Mouse (Mus musculus): Measurements from ENCODE around the gene St6galnac5. TPM values are rescaled to one million over a fixed set of nuclear protein-coding genes. Genes with fewer than 3 reads are reported as not detected.
A peak's percentile ranks its signal among the peaks of the same experiment; 100 is the strongest.

Gene St6galnac5
- polyA plus RNA-seq, 1 experiment from 2014 or later: 0.09 TPM

GRCm38 (mm10) chr3:152912216-152913101 is 69.6 kb downstream of the St6galnac5 start:
- Histone ChIP-seq H3K9ac (no peak overlapping the region), H3K36me3 (no peaks in the 10 kb centered on the region), H3K4me2 (no peak overlapping the region), H3K9me3 (replicated peaks) (no peaks in the 10 kb centered on the region), H3K27me3 (no peaks in the 10 kb centered on the region), H3K27ac (no peak overlapping the region), H3K4me1 (replicated peaks) (no peaks in the 10 kb centered on the region), H3K4me3 (no peak overlapping the region)
- 66% methylated on average over 23 of the region's 23 CpGs for WGBS
- 0 out of 2 replicates have a peak, but pooled peaks have one; percentile 35 for ATAC-seq (replicated peaks; ENCODE audit: insufficient number of reproducible peaks, insufficient read depth, low FRiP score, low read depth)

- ATAC-seq (replicated peaks; ENCODE audit: insufficient number of reproducible peaks, insufficient read depth, low FRiP score, low read depth): no peak
- Histone ChIP-seq H3K27ac (no peak overlapping the region), H3K4me3 (no peak overlapping the region), H3K9me3 (replicated peaks) (no peaks in the 10 kb centered on the region), H3K27me3 (no peaks in the 10 kb centered on the region), H3K4me2 (no peak overlapping the region), H3K9ac (no peak overlapping the region), H3K36me3 (no peaks in the 10 kb centered on the region), H3K4me1 (replicated peaks) (no peaks in the 10 kb centered on the region)
- WGBS: 75% methylated on average over 4 of the region's 4 CpGs
Observed at GRCm38 (mm10) chr3:152911578-152911977, 70.5 kb downstream of the St6galnac5 start.

GRCm38 (mm10) chr3:152907683-152908082 is 74.4 kb downstream of the St6galnac5 start:
- Histone ChIP-seq H3K36me3 (no peaks in the 10 kb centered on the region), H3K27ac (no peak overlapping the region), H3K4me2 (no peak overlapping the region), H3K4me1 (replicated peaks) (no peaks in the 10 kb centered on the region), H3K9me3 (replicated peaks) (no peaks in the 10 kb centered on the region), H3K27me3 (no peaks in the 10 kb centered on the region), H3K4me3 (no peak overlapping the region), H3K9ac (no peak overlapping the region)
- ATAC-seq (replicated peaks; ENCODE audit: insufficient number of reproducible peaks, insufficient read depth, low FRiP score, low read depth): no peak
- WGBS: 69% methylated on average over 5 of the region's 5 CpGs

GRCm38 (mm10) chr3:152907087-152907486 is 75.0 kb downstream of the St6galnac5 start:
- no peaks in the 10 kb centered on the region for H3K9me3 ChIP-seq (replicated peaks)
- H3K27me3 ChIP-seq: no peaks in the 10 kb centered on the region
- no peak overlapping the region for H3K27ac ChIP-seq
- no peaks in the 10 kb centered on the region for H3K36me3 ChIP-seq
- WGBS: 75% methylated on average over 5 of the region's 5 CpGs
- H3K9ac ChIP-seq: no peak overlapping the region
- no peaks in the 10 kb centered on the region for H3K4me1 ChIP-seq (replicated peaks)
- ATAC-seq (replicated peaks; ENCODE audit: insufficient number of reproducible peaks, insufficient read depth, low FRiP score, low read depth): no peak
- H3K4me3 ChIP-seq: no peak overlapping the region
- no peak overlapping the region for H3K4me2 ChIP-seq

- Histone ChIP-seq H3K4me2 (no peak overlapping the region), H3K9ac (no peak overlapping the region), H3K36me3 (no peaks in the 10 kb centered on the region), H3K4me3 (no peak overlapping the region), H3K4me1 (replicated peaks) (no peaks in the 10 kb centered on the region), H3K9me3 (replicated peaks) (no peaks in the 10 kb centered on the region), H3K27ac (no peak overlapping the region), H3K27me3 (no peaks in the 10 kb centered on the region)
- ATAC-seq (replicated peaks; ENCODE audit: insufficient number of reproducible peaks, insufficient read depth, low FRiP score, low read depth): no peak
- WGBS: 64% methylated on average over 10 of the region's 10 CpGs
Observed at GRCm38 (mm10) chr3:152905800-152906199, 76.2 kb downstream of the St6galnac5 start.

- Histone ChIP-seq H3K4me1 (replicated peaks) (no peaks in the 10 kb centered on the region), H3K36me3 (no peaks in the 10 kb centered on the region), H3K4me2 (no peak overlapping the region), H3K9me3 (replicated peaks) (no peaks in the 10 kb centered on the region), H3K27me3 (no peaks in the 10 kb centered on the region), H3K9ac (no peak overlapping the region), H3K27ac (no peak overlapping the region), H3K4me3 (no peak overlapping the region)
- WGBS: 86% methylated on average over 10 of the region's 10 CpGs
- no peak for ATAC-seq (replicated peaks; ENCODE audit: insufficient number of reproducible peaks, insufficient read depth, low FRiP score, low read depth)
Observed at GRCm38 (mm10) chr3:152905026-152905425, 77.0 kb downstream of the St6galnac5 start.

GRCm38 (mm10) chr3:152898906-152899305 is 83.1 kb downstream of the St6galnac5 start:
- ATAC-seq (replicated peaks; ENCODE audit: insufficient number of reproducible peaks, insufficient read depth, low FRiP score, low read depth): no peak

GRCm38 (mm10) chr3:152897196-152897595 is 84.8 kb downstream of the St6galnac5 start:
- Histone ChIP-seq H3K27me3 (no peaks in the 10 kb centered on the region), H3K9ac (no peak overlapping the region), H3K4me2 (no peak overlapping the region), H3K36me3 (no peaks in the 10 kb centered on the region), H3K9me3 (replicated peaks) (no peaks in the 10 kb centered on the region), H3K27ac (no peak overlapping the region), H3K4me1 (replicated peaks) (no peaks in the 10 kb centered on the region), H3K4me3 (no peak overlapping the region)
- 82% methylated on average over 5 of the region's 5 CpGs for WGBS
- no peak for ATAC-seq (replicated peaks; ENCODE audit: insufficient number of reproducible peaks, insufficient read depth, low FRiP score, low read depth)

More at GRCm38 (mm10) chr3:152898906-152899305, 83.1 kb downstream of the St6galnac5 start:
- WGBS: 88% methylated on average over 9 of the region's 9 CpGs
- H3K36me3 ChIP-seq: no peaks in the 10 kb centered on the region
- no peak overlapping the region for H3K27ac ChIP-seq
- no peak overlapping the region for H3K4me2 ChIP-seq
- H3K27me3 ChIP-seq: no peaks in the 10 kb centered on the region
- no peaks in the 10 kb centered on the region for H3K4me1 ChIP-seq (replicated peaks)
- H3K9ac ChIP-seq: no peak overlapping the region
- no peaks in the 10 kb centered on the region for H3K9me3 ChIP-seq (replicated peaks)
- H3K4me3 ChIP-seq: no peak overlapping the region

GRCm38 (mm10) chr3:152896111-152896510 is 85.9 kb downstream of the St6galnac5 start:
- ATAC-seq (replicated peaks; ENCODE audit: insufficient number of reproducible peaks, insufficient read depth, low FRiP score, low read depth): no peak
- WGBS: 58% methylated on average over 3 of the region's 3 CpGs
- no peak overlapping the region for H3K9ac ChIP-seq

GRCm38 (mm10) chr3:152894935-152895334 is 87.1 kb downstream of the St6galnac5 start:
- WGBS: 46% methylated on average over 4 of the region's 4 CpGs
- Histone ChIP-seq H3K9me3 (replicated peaks) (no peaks in the 10 kb centered on the region), H3K4me2 (no peak overlapping the region), H3K36me3 (no peaks in the 10 kb centered on the region), H3K9ac (no peak overlapping the region), H3K27ac (no peak overlapping the region), H3K27me3 (no peaks in the 10 kb centered on the region), H3K4me1 (replicated peaks) (no peaks in the 10 kb centered on the region), H3K4me3 (no peak overlapping the region)
- no peak for ATAC-seq (replicated peaks; ENCODE audit: insufficient number of reproducible peaks, insufficient read depth, low FRiP score, low read depth)

More at GRCm38 (mm10) chr3:152896111-152896510, 85.9 kb downstream of the St6galnac5 start:
- Histone ChIP-seq H3K9me3 (replicated peaks) (no peaks in the 10 kb centered on the region), H3K27ac (no peak overlapping the region), H3K4me1 (replicated peaks) (no peaks in the 10 kb centered on the region), H3K4me2 (no peak overlapping the region), H3K27me3 (no peaks in the 10 kb centered on the region), H3K36me3 (no peaks in the 10 kb centered on the region), H3K4me3 (no peak overlapping the region)

GRCm38 (mm10) chr3:152888116-152888515 is 93.9 kb downstream of the St6galnac5 start:
- no peak overlapping the region for H3K9ac ChIP-seq
- WGBS: 66% methylated on average over 7 of the region's 7 CpGs
- no peak overlapping the region for H3K27ac ChIP-seq
- H3K4me2 ChIP-seq: no peak overlapping the region
- H3K9me3 ChIP-seq (replicated peaks): no peaks in the 10 kb centered on the region
- no peak for ATAC-seq (replicated peaks; ENCODE audit: insufficient number of reproducible peaks, insufficient read depth, low FRiP score, low read depth)
- peaks cover 10% of the 10 kb centered on the region; the same call in 1 of the 2 replicates for H3K4me1 ChIP-seq (replicated peaks)
- no peak overlapping the region for H3K4me3 ChIP-seq
- H3K27me3 ChIP-seq: no peaks in the 10 kb centered on the region
- no peaks in the 10 kb centered on the region for H3K36me3 ChIP-seq

GRCm38 (mm10) chr3:152886749-152887148 is 95.3 kb downstream of the St6galnac5 start:
- ATAC-seq (replicated peaks; ENCODE audit: insufficient number of reproducible peaks, insufficient read depth, low FRiP score, low read depth): no peak
- Histone ChIP-seq H3K36me3 (no peaks in the 10 kb centered on the region), H3K9me3 (replicated peaks) (no peaks in the 10 kb centered on the region), H3K9ac (no peak overlapping the region), H3K27ac (no peak overlapping the region), H3K27me3 (no peaks in the 10 kb centered on the region), H3K4me1 (replicated peaks) (peaks cover 10% of the 10 kb centered on the region; the same call in 1 of the 2 replicates), H3K4me2 (no peak overlapping the region), H3K4me3 (no peak overlapping the region)
